Mouse (Mus musculus) thymus, postnatal 36 days (tissue): ENCODE measurements around the gene Il1r2.

Experiments used
- DNase-seq, 2 experiments: peaks; one replicate each; pipeline ENCODE4 v3.0.0; 2022; ENCODE audit warnings: mixed read lengths in 2 of 2

The Il1r2 gene

GRCm38 (mm10) chr1:40061359-40061758, 12.5 kb upstream of the Il1r2 start:
- DNase-seq, result no peak

- no peak for DNase-seq
These were observed 10.5 kb upstream of the Il1r2 start for GRCm38 (mm10) chr1:40063409-40063808.

GRCm38 (mm10) chr1:40064508-40064907, 9.4 kb upstream of the Il1r2 start:
- no peak for DNase-seq

GRCm38 (mm10) chr1:40072558-40072957, 1.3 kb upstream of the Il1r2 start:
- DNase-seq, result no peak

- DNase-seq, result no peak
These were observed 3.4 kb downstream of the Il1r2 start for GRCm38 (mm10) chr1:40077328-40077727.

- no peak for DNase-seq
These were observed 7.2 kb downstream of the Il1r2 start for GRCm38 (mm10) chr1:40081041-40081440.

GRCm38 (mm10) chr1:40084386-40084785, 10.5 kb downstream of the Il1r2 start:
- no peak for DNase-seq

- DNase-seq, result peak; percentile 59 to 68
These were observed 11.7 kb downstream of the Il1r2 start for GRCm38 (mm10) chr1:40085403-40086182.

GRCm38 (mm10) chr1:40091160-40091559, 17.3 kb downstream of the Il1r2 start:
- no peak for DNase-seq

GRCm38 (mm10) chr1:40092541-40092940, 18.7 kb downstream of the Il1r2 start:
- no peak for DNase-seq

- DNase-seq, result no peak
These were observed 20.9 kb downstream of the Il1r2 start for GRCm38 (mm10) chr1:40094601-40095304.

GRCm38 (mm10) chr1:40095585-40095984, 21.7 kb downstream of the Il1r2 start:
- DNase-seq, result no peak

GRCm38 (mm10) chr1:40106306-40106705, 32.4 kb downstream of the Il1r2 start:
- DNase-seq, result no peak

GRCm38 (mm10) chr1:40106719-40107118, 32.8 kb downstream of the Il1r2 start:
- DNase-seq, result no peak

GRCm38 (mm10) chr1:40107971-40108749, 34.3 kb downstream of the Il1r2 start:
- DNase-seq, result no peak

- no peak for DNase-seq
These were observed 35.9 kb downstream of the Il1r2 start for GRCm38 (mm10) chr1:40109736-40110135.

GRCm38 (mm10) chr1:40115271-40115670, 41.4 kb downstream of the Il1r2 start:
- DNase-seq, result no peak

- peak; percentile 68 to 74 for DNase-seq
These were observed 42.5 kb downstream of the Il1r2 start for GRCm38 (mm10) chr1:40116422-40116821.

GRCm38 (mm10) chr1:40117565-40117964, 43.7 kb downstream of the Il1r2 start:
- DNase-seq, result no peak

- DNase-seq, result no peak
These were observed 50.4 kb downstream of the Il1r2 start for GRCm38 (mm10) chr1:40124237-40124636.

- DNase-seq, result no peak
These were observed 54.6 kb downstream of the Il1r2 start for GRCm38 (mm10) chr1:40128481-40128880.

- DNase-seq, result no peak
These were observed 55.4 kb downstream of the Il1r2 start for GRCm38 (mm10) chr1:40129321-40129720.

GRCm38 (mm10) chr1:40131631-40132030, 57.8 kb downstream of the Il1r2 start:
- DNase-seq, result no peak
